Mouse (Mus musculus) stomach, postnatal 0 days (tissue): ENCODE measurements around the gene Vps26c. TPM values are rescaled to one million over a fixed set of nuclear protein-coding genes. Genes with fewer than 3 reads are reported as not detected.

ENCODE experiments used
- ATAC-seq: fragments of 200-750 bp; cut with Nextera tagmentation; 2 replicates; pipeline ENCODE4 v1.8.0; 2017; ENCODE audit not compliant: low FRiP score, low TSS enrichment
- DNase-seq: peaks from one replicate; pipeline ENCODE4 v3.0.0-alpha.2; 2016; ENCODE audit warnings: low spot score
- H3K27ac ChIP-seq: fragments of 300-500 bp; sonication (generic); replicated peaks from 2 replicates; pipeline ENCODE4 v1.5.1; 2014; ENCODE audit warnings: mild to moderate bottlenecking, control low read depth
- H3K27me3 ChIP-seq: fragments of 300-500 bp; sonication (generic); 2 replicates; pipeline ENCODE4 v1.6.1; 2014; ENCODE audit warnings: low read length; ENCODE audit not compliant: control insufficient read depth, insufficient read depth
- H3K36me3 ChIP-seq: fragments of 300-500 bp; sonication (generic); 2 replicates; pipeline ENCODE4 v1.6.1; 2014; ENCODE audit warnings: low read length, mixed read lengths; ENCODE audit not compliant: control insufficient read depth, insufficient read depth
- H3K4me1 ChIP-seq: fragments of 300-500 bp; sonication (generic); replicated peaks from 2 replicates; pipeline ENCODE4 v1.6.1; 2014; ENCODE audit warnings: antibody characterized with exemption; ENCODE audit not compliant: control insufficient read depth, insufficient read depth
- H3K4me2 ChIP-seq: fragments of 300-500 bp; sonication (generic); replicated peaks from 2 replicates; pipeline ENCODE4 v1.6.1; 2014; ENCODE audit warnings: low read depth, mild to moderate bottlenecking, control low read depth, moderate library complexity
- H3K4me3 ChIP-seq: fragments of 300-500 bp; sonication (generic); 2 replicates; pipeline ENCODE4 v1.5.1; 2014; ENCODE audit warnings: low read depth, low read length, control low read depth
- H3K9ac ChIP-seq: fragments of 300-500 bp; sonication (generic); 2 replicates; pipeline ENCODE4 v1.6.1; 2014; ENCODE audit warnings: mild to moderate bottlenecking, low read length, control low read depth, mixed read lengths
- H3K9me3 ChIP-seq: fragments of 300-500 bp; sonication (generic); 2 replicates; pipeline ENCODE4 v1.6.1; 2016; ENCODE audit warnings: low read length; ENCODE audit not compliant: control insufficient read depth
- CTCF ChIP-seq: IDR thresholded peaks from 2 replicates; pipeline ENCODE4 v1.5.1; 2016; ENCODE audit warnings: antibody characterized with exemption, low read depth, mild to moderate bottlenecking, moderate library complexity
- EP300 ChIP-seq: optimal IDR thresholded peaks from 2 replicates; pipeline ENCODE3; 2016; ENCODE audit warnings: antibody characterized with exemption
- WGBS: fragments of 180-500 bp; shearing (Covaris S2); extraction: QIAGEN DNeasy Blood & Tissue Kit; methylation state at CpG from one replicate; pipeline ENCODE4 v1.1.7; 2014; 5-methylcytosine and 5-hydroxymethylcytosine counted together
- polyA plus RNA-seq: library from polyadenylated mRNA; unstranded; fragments of >200 nt; fragmentation: Nextera tagmentation; extraction: Ambion mirVana; gene quantifications from 2 replicates; pipeline ENCODE4 v1.2.1, GENCODE M21; 2015

Vps26c gene
- polyA plus RNA-seq, 1 experiment from 2014 or later, result 28.5 TPM

DNA sequence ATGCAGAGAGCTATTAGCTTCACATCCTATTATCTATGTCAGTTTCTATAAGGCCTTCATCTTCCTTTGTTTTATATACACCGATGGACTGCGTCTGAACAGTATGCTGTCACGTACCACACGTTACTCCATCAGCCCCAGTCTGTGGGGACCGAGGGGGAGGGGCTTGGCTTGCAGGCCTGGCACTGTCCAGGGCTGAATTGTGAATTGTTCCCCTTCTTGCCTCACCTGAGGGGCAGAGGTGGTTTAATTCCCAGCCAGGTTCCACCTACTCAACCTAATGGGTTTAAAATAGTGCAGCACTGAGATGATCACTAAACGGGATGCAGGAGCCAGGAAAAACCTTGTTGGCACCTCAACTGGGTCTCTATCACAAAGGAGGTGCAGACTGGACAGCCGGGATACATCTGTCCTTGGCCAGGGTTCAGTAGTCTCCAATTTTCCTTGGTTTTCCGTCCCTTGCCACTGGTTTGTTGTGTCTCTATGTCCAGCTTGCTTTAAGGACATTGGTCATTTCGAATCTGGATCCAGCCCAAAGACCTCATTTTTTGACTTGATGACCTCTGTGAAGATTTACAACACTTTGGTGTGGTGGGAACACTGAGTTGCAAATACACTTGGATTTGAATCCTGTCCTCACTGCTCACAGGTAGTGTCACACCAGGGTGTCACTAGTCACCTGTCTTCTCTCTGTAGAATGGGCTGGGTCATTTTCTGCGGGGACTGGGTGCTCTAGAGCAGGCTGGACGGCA lies 40.4 kb upstream of the Vps26c start:
- 83% methylated on average over 11 of the region's 11 CpGs for WGBS
- Histone ChIP-seq H3K4me2 (no peak overlapping the region), H3K9ac (no peak overlapping the region), H3K27me3 (no peaks in the 10 kb centered on the region), H3K36me3 (no peaks in the 10 kb centered on the region), H3K4me3 (no peak overlapping the region), H3K27ac (no peak overlapping the region), H3K4me1 (no peaks in the 10 kb centered on the region), H3K9me3 (no peaks in the 10 kb centered on the region)
- ATAC-seq, result no peak
- no peak for DNase-seq
- no peak for TF ChIP-seq CTCF
- TF ChIP-seq EP300, result no peak

- no peak overlapping the region for H3K4me3 ChIP-seq
- H3K4me2 ChIP-seq, result no peak overlapping the region
- no peak overlapping the region for H3K27ac ChIP-seq
- TF ChIP-seq EP300, result no peak
- TF ChIP-seq CTCF, result no peak
- no peaks in the 10 kb centered on the region for H3K9me3 ChIP-seq
- no peaks in the 10 kb centered on the region for H3K27me3 ChIP-seq
- no peaks in the 10 kb centered on the region for H3K4me1 ChIP-seq
- DNase-seq (no peak), ATAC-seq (no peak)
- no peak overlapping the region for H3K9ac ChIP-seq
- WGBS, result 14% methylated on average over 8 of the region's 8 CpGs
- H3K36me3 ChIP-seq, result no peaks in the 10 kb centered on the region
These were observed 39.5 kb upstream of the Vps26c start for GRCm38 (mm10) chr16:94566124-94566523.

DNA sequence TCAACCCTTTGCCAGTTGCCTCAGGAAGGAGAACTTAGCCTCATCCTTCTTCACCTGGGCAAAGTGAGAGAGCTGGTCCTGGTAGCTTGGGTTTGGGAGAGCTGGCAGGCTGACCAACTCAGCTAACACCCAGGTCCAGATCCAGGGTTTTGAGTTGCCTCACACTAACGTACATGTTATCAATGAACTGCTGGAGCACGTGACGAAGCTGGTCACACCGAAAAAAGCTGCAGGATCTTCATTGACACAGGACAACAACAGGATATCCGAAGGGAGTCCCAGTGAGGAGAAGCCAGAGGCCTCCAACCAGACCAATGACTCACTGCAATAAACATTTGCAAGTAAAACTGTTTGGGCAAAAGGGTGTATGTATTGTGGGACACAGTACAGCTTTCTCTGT lies 34.0 kb upstream of the Vps26c start:
- Histone ChIP-seq H3K36me3 (no peaks in the 10 kb centered on the region), H3K4me2 (no peak overlapping the region), H3K27ac (no peak overlapping the region), H3K9me3 (no peaks in the 10 kb centered on the region), H3K4me3 (no peak overlapping the region), H3K9ac (no peak overlapping the region), H3K4me1 (no peaks in the 10 kb centered on the region; the same call in none of the 2 replicates), H3K27me3 (no peaks in the 10 kb centered on the region)
- DNase-seq (no peak), ATAC-seq (no peak)
- TF ChIP-seq EP300 (no peak), CTCF (no peak)
- 45% methylated on average over 5 of the region's 5 CpGs for WGBS

- Histone ChIP-seq H3K9ac (no peak overlapping the region), H3K4me3 (no peak overlapping the region), H3K27me3 (no peaks in the 10 kb centered on the region), H3K27ac (no peak overlapping the region), H3K4me2 (no peak overlapping the region), H3K9me3 (no peaks in the 10 kb centered on the region), H3K36me3 (no peaks in the 10 kb centered on the region), H3K4me1 (no peaks in the 10 kb centered on the region; the same call in none of the 2 replicates)
- DNase-seq (no peak), ATAC-seq (no peak)
- TF ChIP-seq EP300 (no peak), CTCF (no peak)
- WGBS, result 45% methylated on average over 7 of the region's 7 CpGs
These were observed 33.2 kb upstream of the Vps26c start for GRCm38 (mm10) chr16:94559782-94560181.

DNA sequence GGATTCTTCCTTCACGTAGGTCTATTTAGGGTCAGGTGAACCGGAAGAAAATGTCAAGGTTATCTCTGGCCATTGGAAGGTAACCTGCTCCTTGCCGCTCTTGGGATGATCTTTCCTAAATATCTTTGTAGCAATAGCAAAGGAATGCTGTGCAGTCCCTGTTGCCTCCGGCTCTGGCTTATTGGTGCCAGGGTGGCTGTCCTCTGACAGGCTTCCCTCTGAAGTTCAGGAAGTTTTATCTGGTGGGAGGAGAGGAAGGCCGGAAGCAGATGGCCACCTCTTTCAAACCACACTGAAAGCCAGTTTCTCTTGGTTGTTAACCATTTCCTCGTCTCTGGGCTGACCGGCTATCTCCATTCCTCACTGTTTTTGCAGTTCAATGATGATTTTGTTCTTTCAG lies 32.7 kb upstream of the Vps26c start:
- 39% methylated on average over 7 of the region's 7 CpGs for WGBS
- Histone ChIP-seq H3K9me3 (no peaks in the 10 kb centered on the region), H3K4me2 (no peak overlapping the region), H3K27me3 (no peaks in the 10 kb centered on the region), H3K27ac (no peak overlapping the region), H3K36me3 (no peaks in the 10 kb centered on the region), H3K9ac (no peak overlapping the region), H3K4me1 (no peaks in the 10 kb centered on the region; the same call in none of the 2 replicates), H3K4me3 (no peak overlapping the region)
- ATAC-seq, result no peak
- DNase-seq, result no peak
- TF ChIP-seq CTCF, result no peak
- TF ChIP-seq EP300, result no peak

DNA sequence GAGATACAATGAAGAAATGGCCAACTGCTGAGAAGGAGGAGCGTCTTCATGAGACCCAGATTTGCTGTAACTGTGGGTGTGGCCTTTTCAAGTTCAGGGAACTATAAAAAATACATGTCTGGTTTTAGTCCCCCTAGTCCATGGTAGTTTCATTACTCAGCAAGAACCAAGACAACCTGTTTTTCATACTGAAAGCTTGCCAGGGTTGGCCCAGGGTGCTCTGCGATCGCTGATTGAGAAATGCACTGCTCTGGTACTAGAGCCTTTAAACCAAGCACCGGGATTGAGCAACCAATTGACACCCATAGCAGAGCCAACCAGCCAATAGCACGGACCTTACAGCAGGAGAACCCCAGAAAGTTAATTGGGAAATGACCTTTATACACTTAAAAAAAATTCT lies 29.6 kb upstream of the Vps26c start:
- Histone ChIP-seq H3K4me3 (no peak overlapping the region), H3K4me2 (no peak overlapping the region), H3K27me3 (no peaks in the 10 kb centered on the region), H3K36me3 (no peaks in the 10 kb centered on the region), H3K4me1 (no peaks in the 10 kb centered on the region; the same call in none of the 2 replicates), H3K9ac (no peak overlapping the region), H3K27ac (no peak overlapping the region), H3K9me3 (no peaks in the 10 kb centered on the region)
- ATAC-seq (no peak), DNase-seq (no peak)
- TF ChIP-seq CTCF (no peak), EP300 (no peak)
- WGBS, result 68% methylated on average over 5 of the region's 5 CpGs
